Mouse (Mus musculus): ENCODE measurements around the gene Ppil4. TPM values are rescaled to one million over a fixed set of nuclear protein-coding genes. Genes with fewer than 3 reads are reported as not detected.

Gene Ppil4
- polyA plus RNA-seq, 1 experiment from 2014 or later, result 49.5 TPM

Small RNA genes lying within 50 kb of the gene (microRNA-seq; reads per million reads assigned to microRNA genes)
- 1.5 reads per million for gene Mir5104

Other genes with a start within 250 kb of the Ppil4 start
- 11.1 and 13.3 TPM in 2 replicates for gene Lrp11, start 203.1 kb upstream of the Ppil4 start, polyA plus RNA-seq (2014; fragmentation: Nextera tagmentation; extraction: Ambion mirVana)
- 60.0 and 67.5 TPM in 2 replicates for gene Nup43, start 125.4 kb upstream of the Ppil4 start, polyA plus RNA-seq (2014; fragmentation: Nextera tagmentation; extraction: Ambion mirVana)
- 154 and 159 TPM in 2 replicates for gene Pcmt1, start 111.8 kb upstream of the Ppil4 start, polyA plus RNA-seq (2014; fragmentation: Nextera tagmentation; extraction: Ambion mirVana)
- 14.4 and 15.4 TPM in 2 replicates for gene Lats1, start 111.7 kb upstream of the Ppil4 start, polyA plus RNA-seq (2014; fragmentation: Nextera tagmentation; extraction: Ambion mirVana)
- gene Katna1, start 66.9 kb upstream of the Ppil4 start, polyA plus RNA-seq (2014; fragmentation: Nextera tagmentation; extraction: Ambion mirVana), result 73.1 and 73.8 TPM in 2 replicates
- gene Ginm1, start 67 bp upstream of the Ppil4 start, polyA plus RNA-seq (2014; fragmentation: Nextera tagmentation; extraction: Ambion mirVana), result 51.7 and 53.7 TPM in 2 replicates
- not detected in 2 replicates for gene Zc3h12d, start 39.6 kb downstream of the Ppil4 start, polyA plus RNA-seq (2014; fragmentation: Nextera tagmentation; extraction: Ambion mirVana)
- gene Tab2, start 163.3 kb downstream of the Ppil4 start, polyA plus RNA-seq (2014; fragmentation: Nextera tagmentation; extraction: Ambion mirVana), result 21.8 and 24.6 TPM in 2 replicates